Mouse (Mus musculus): Measurements from ENCODE around the gene Vmn1r236.

DNA sequence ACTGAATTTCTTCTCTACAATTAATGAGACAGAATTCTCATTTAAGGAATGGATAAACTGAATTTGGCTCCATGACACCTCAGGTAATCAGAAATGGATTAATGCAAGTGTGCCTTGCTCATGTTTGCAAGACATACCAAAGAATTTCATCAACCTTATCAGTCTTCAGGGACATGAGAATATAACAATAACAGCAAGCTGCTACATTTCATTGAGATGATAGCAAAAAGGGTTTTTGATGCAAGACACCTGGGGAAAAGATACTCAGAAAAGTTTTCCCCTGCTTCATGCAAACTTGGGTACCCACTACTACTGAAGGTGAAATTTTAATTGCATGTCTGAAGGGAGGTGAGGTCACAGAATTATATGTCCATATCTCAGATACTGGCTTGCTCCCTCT is 28.8 kb downstream of the Vmn1r236 start, which contains the start of gene Vmn1r237:
- TF ChIP-seq GATA1 (IDR thresholded peaks at IDR 0.05; ENCODE audit: low read length) (no peak), TAL1 (IDR thresholded peaks at IDR 0.05; ENCODE audit: low read length) (no peak)
